Mouse (Mus musculus) megakaryocyte, embryonic 14.5 days (primary cell): ENCODE results near the gene Mtm1.

ENCODE experiments used
- FLI1 ChIP-seq: IDR thresholded peaks from 2 replicates; pipeline ENCODE4 v1.6.1; 2012; ENCODE audit warnings: low read length, inconsistent platforms, mixed read lengths
- GATA1 ChIP-seq: IDR thresholded peaks from 3 replicates; pipeline ENCODE4 v1.6.1; 2012; ENCODE audit warnings: mixed read lengths, low read length, inconsistent platforms, borderline replicate concordance

DNA sequence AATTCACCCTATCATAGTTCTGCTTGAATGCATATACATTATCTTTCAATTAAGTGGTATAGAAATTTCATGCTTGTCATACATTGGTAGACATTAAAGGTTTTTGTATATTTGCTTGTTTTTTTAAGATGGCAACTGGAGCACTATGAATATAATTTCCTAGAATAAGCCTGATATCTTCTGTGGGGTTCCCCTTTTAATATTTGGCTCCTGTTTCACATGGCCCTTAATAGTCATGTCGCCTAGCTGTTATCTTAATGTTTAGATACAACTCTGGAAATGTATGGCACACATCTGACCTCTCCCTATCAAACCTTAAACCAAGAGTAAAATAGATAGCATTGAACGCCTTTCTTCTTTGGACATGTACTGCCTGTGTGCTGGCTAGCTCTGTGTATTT, 20.3 kb downstream of the Mtm1 start:
- TF ChIP-seq FLI1 (no peak), GATA1 (no peak)
